Mouse (Mus musculus) small intestine, adult 2 months (tissue): Measurements from ENCODE around the gene Klhl23. TPM values are rescaled to one million over a fixed set of nuclear protein-coding genes. Genes with fewer than 3 reads are reported as not detected.

Experiments used
- H3K27ac ChIP-seq: fragments of 200-500 bp; 2 replicates; pipeline ENCODE4 v1.5.1; 2012; ENCODE audit warnings: low read depth, low read length, control low read depth, inconsistent platforms; ENCODE audit not compliant: insufficient read depth
- H3K27me3 ChIP-seq: fragments of 200-500 bp; 2 replicates; pipeline ENCODE4 v1.6.1; 2012; ENCODE audit warnings: mild to moderate bottlenecking, moderate library complexity, low read length, inconsistent platforms; ENCODE audit not compliant: control insufficient read depth, insufficient read depth
- H3K36me3 ChIP-seq: fragments of 200-500 bp; 2 replicates; pipeline ENCODE4 v1.6.1; 2012; ENCODE audit warnings: mild to moderate bottlenecking, low read length, control low read depth, inconsistent platforms; ENCODE audit not compliant: control insufficient read depth, insufficient read depth
- H3K4me1 ChIP-seq: fragments of 200-500 bp; 2 replicates; pipeline ENCODE4 v1.6.1; 2012; ENCODE audit warnings: low read length, inconsistent platforms, mixed read lengths; ENCODE audit not compliant: control insufficient read depth, insufficient read depth, insufficient read length
- H3K4me3 ChIP-seq: fragments of 200-500 bp; 2 replicates; pipeline ENCODE4 v1.5.1; 2012; ENCODE audit warnings: low read depth, mild to moderate bottlenecking, control low read depth, inconsistent platforms, low read length, moderate library complexity
- CTCF ChIP-seq: fragments of 200-500 bp; IDR thresholded peaks from 2 replicates; pipeline ENCODE4 v1.5.1; 2012; ENCODE audit warnings: low read depth, mild to moderate bottlenecking, control low read depth, inconsistent platforms, low read length, moderate library complexity, mixed read lengths; ENCODE audit not compliant: insufficient replicate concordance, insufficient read length; ENCODE audit errors: extremely low read depth
- POLR2A ChIP-seq: fragments of 200-500 bp; IDR thresholded peaks from 2 replicates; pipeline ENCODE4 v1.6.1; 2012; ENCODE audit warnings: low read depth, mild to moderate bottlenecking, control low read depth, inconsistent platforms, low read length, moderate library complexity
- WGBS: fragments of 180-500 bp; shearing (Covaris S2); methylation state at CpG from one replicate; pipeline ENCODE4 v1.1.7; 2018; 5-methylcytosine and 5-hydroxymethylcytosine counted together
- polyA plus RNA-seq: library from polyadenylated mRNA; depleted of rRNA; stranded (reverse); fragments of >200 nt; gene quantifications from 2 replicates; pipeline ENCODE4 v1.2.3, GENCODE M21; 2012; rRNA removed

Gene Klhl23
- 1.9 and 2.7 TPM in 2 replicates for polyA plus RNA-seq

- H3K4me1 ChIP-seq = no peaks in the 10 kb centered on the region; the same call in 1 of the 2 replicates
- H3K4me3 ChIP-seq = peak within 1 kb of the TSS; percentile 86
- no peaks in the 10 kb centered on the region for H3K36me3 ChIP-seq
- no peaks in the 10 kb centered on the region; the same call in 1 of the 2 replicates for H3K27me3 ChIP-seq
- H3K27ac ChIP-seq = peak within 1 kb of the TSS; percentile 73
- WGBS = 15% methylated on average over 8 of the region's 8 CpGs
- TF ChIP-seq POLR2A (no peak), CTCF (no peak)
These were observed at the start of gene Klhl23 for GRCm38 (mm10) chr2:69821711-69822110. TSS of gene Klhl23 (plus strand) at chr2:69821944.

- Histone ChIP-seq H3K27ac (no peak overlapping the region), H3K4me3 (no peak overlapping the region), H3K27me3 (no peaks in the 10 kb centered on the region), H3K36me3 (no peaks in the 10 kb centered on the region), H3K4me1 (no peaks in the 10 kb centered on the region)
- over 99% methylated on average over 3 of the region's 3 CpGs for WGBS
- TF ChIP-seq CTCF (no peak), POLR2A (no peak)
These were observed 48.4 kb upstream of the Klhl23 start for GRCm38 (mm10) chr2:69773331-69773730.

- Histone ChIP-seq H3K27ac (no peak overlapping the region), H3K4me1 (no peaks in the 10 kb centered on the region), H3K4me3 (no peak overlapping the region), H3K36me3 (no peaks in the 10 kb centered on the region), H3K27me3 (no peaks in the 10 kb centered on the region)
- 68% methylated on average over 7 of the region's 7 CpGs for WGBS
- TF ChIP-seq POLR2A (no peak), CTCF (no peak)
These were observed 43.5 kb upstream of the Klhl23 start for GRCm38 (mm10) chr2:69777985-69778835.

- TF ChIP-seq CTCF (no peak), POLR2A (no peak)
- Histone ChIP-seq H3K27ac (no peak overlapping the region), H3K4me1 (no peaks in the 10 kb centered on the region), H3K36me3 (no peaks in the 10 kb centered on the region), H3K27me3 (no peaks in the 10 kb centered on the region), H3K4me3 (no peak overlapping the region)
- 52% methylated on average over 5 of the region's 5 CpGs for WGBS
These were observed 42.9 kb upstream of the Klhl23 start for GRCm38 (mm10) chr2:69778836-69779177.

GRCm38 (mm10) chr2:69788974-69789373 lies 32.8 kb upstream of the Klhl23 start:
- no peaks in the 10 kb centered on the region for H3K27me3 ChIP-seq
- H3K36me3 ChIP-seq = peaks cover 13% of the 10 kb centered on the region
- 0 out of 2 replicates have a peak overlapping the region, but pooled peaks have one; percentile 6 for H3K27ac ChIP-seq
- 17% methylated on average over 9 of the region's 9 CpGs for WGBS
- peaks cover 2% of the 10 kb centered on the region; the same call in 1 of the 2 replicates for H3K4me1 ChIP-seq
- TF ChIP-seq POLR2A = no peak
- TF ChIP-seq CTCF = no peak
- peak overlapping the region; percentile 81 for H3K4me3 ChIP-seq

- H3K4me1 ChIP-seq = peaks cover 2% of the 10 kb centered on the region; the same call in 1 of the 2 replicates
- peak within 1 kb of the TSS; percentile 81 for H3K4me3 ChIP-seq
- TF ChIP-seq CTCF (no peak), POLR2A (peak; percentile 90)
- 1% methylated on average over 48 of the region's 48 CpGs for WGBS
- peaks cover 17% of the 10 kb centered on the region for H3K36me3 ChIP-seq
- H3K27ac ChIP-seq = peak within 1 kb of the TSS; percentile 71
- H3K27me3 ChIP-seq = no peaks in the 10 kb centered on the region
These were observed 32.2 kb upstream of the Klhl23 start, which contains the start of the genes Ccdc173 and Phospho2 for GRCm38 (mm10) chr2:69789429-69790069. TSS of gene Ccdc173 (minus strand) at chr2:69789575. TSS of gene Phospho2 (plus strand) at chr2:69789623.

- peaks cover 21% of the 10 kb centered on the region for H3K36me3 ChIP-seq
- no peaks in the 10 kb centered on the region for H3K27me3 ChIP-seq
- peak overlapping the region; percentile 71 for H3K27ac ChIP-seq
- peak overlapping the region; percentile 5; the same call in 1 of the 2 replicates for H3K4me3 ChIP-seq
- no peak; the same call in 1 of the 2 replicates for TF ChIP-seq POLR2A
- TF ChIP-seq CTCF = peak; percentile 83; the same call in 1 of the 2 replicates
- 1% methylated on average over 10 of the region's 10 CpGs for WGBS
- peaks cover 2% of the 10 kb centered on the region; the same call in 1 of the 2 replicates for H3K4me1 ChIP-seq
These were observed 31.5 kb upstream of the Klhl23 start for GRCm38 (mm10) chr2:69790285-69790684.
